ENCODE assay signal across 9 mouse cellular contexts in the genomic region with DNA sequence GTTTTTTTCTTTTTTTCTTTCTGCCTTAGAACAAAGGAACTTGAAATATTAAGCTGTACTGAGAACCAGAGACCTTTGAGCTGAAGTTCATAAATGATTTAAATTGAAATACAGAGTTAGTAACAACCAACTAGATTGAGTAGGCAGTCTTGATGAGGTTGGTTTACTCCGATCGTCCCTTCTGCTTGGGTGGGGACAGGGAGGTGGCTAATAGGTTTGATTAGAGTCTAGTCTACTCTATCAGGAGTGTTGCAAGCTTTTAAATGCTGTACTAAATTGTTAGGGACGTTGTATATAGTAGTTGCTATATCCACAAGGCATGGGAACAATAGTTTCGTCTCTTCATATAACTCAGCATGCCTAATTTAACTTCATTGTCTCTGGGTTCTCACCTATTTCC. TPM values are rescaled to one million over a fixed set of nuclear protein-coding genes. Genes with fewer than 3 reads are reported as not detected.
DNase-seq lines count a peak whose midpoint lies in the region; ATAC-seq and TF ChIP-seq lines count a peak whose summit lies in the region.
"Had no signal": no experiment of that assay in that cellular context is flagged by ENCODE, and none has a peak within 500 bp of the region (broad histone marks: within the 10 kb centered on the region; RNA-seq: fewer than 3 reads in every experiment).

No protein-coding gene starts in this region.

- no peaks in the 10 kb centered on the region; the same call in 1 of the 2 replicates for H3K9me3 ChIP-seq in forebrain, embryonic 10.5 days
- H3K9me3 ChIP-seq in forebrain, postnatal 0 days (ENCODE audit: low read length), result no peaks in the 10 kb centered on the region
- H3K9me3 ChIP-seq in lung, embryonic 16.5 days (ENCODE audit: control insufficient read depth, low read length), result no peaks in the 10 kb centered on the region
- H3K9me3 ChIP-seq in intestine, postnatal 0 days (ENCODE audit: control insufficient read depth), result no peaks in the 10 kb centered on the region
- H3K9me3 ChIP-seq in neural tube, embryonic 15.5 days (replicated peaks), result no peaks in the 10 kb centered on the region

- peaks cover 90% of the 10 kb centered on the region for H3K4me1 ChIP-seq in forebrain, embryonic 10.5 days
- peaks cover 11% of the 10 kb centered on the region; the same call in 1 of the 2 replicates for H3K4me1 ChIP-seq in forebrain, postnatal 0 days (ENCODE audit: insufficient read depth)
- peaks cover 67% of the 10 kb centered on the region for H3K4me1 ChIP-seq in lung, embryonic 16.5 days (replicated peaks; ENCODE audit: control insufficient read depth, insufficient read depth, low read length)
- peaks cover 40% of the 10 kb centered on the region for H3K4me1 ChIP-seq in intestine, postnatal 0 days (replicated peaks; ENCODE audit: control insufficient read depth, insufficient read depth, low read length)
- peaks cover 60% of the 10 kb centered on the region for H3K4me1 ChIP-seq in neural tube, embryonic 15.5 days

- peak overlapping the region; percentile 27; the same call in 1 of the 2 replicates for H3K4me3 ChIP-seq in forebrain, embryonic 10.5 days
- H3K4me3 ChIP-seq in forebrain, postnatal 0 days (ENCODE audit: low read depth, low read length), result no peak overlapping the region
- peak overlapping the region; percentile 28; the same call in 1 of the 2 replicates for H3K4me3 ChIP-seq in lung, embryonic 16.5 days (ENCODE audit: low read length)
- H3K4me3 ChIP-seq in intestine, postnatal 0 days (ENCODE audit: low read depth, low read length), result peak overlapping the region; percentile 11; the same call in 1 of the 2 replicates
- H3K4me3 ChIP-seq in neural tube, embryonic 15.5 days (replicated peaks), result no peak overlapping the region

- intact Hi-C loops in left cerebral cortex, postnatal 10 days (cut with DNase I), result no loop called here

- no peak for ATAC-seq in forebrain, postnatal 0 days
- ATAC-seq in lung, embryonic 16.5 days (ENCODE audit: low read depth), result no peak
- no peak for ATAC-seq in intestine, postnatal 0 days
- no peak for ATAC-seq in neural tube, embryonic 15.5 days (ENCODE audit: low FRiP score)

- 72% methylated on average over 4 of the region's 4 CpGs for WGBS in forebrain, embryonic 10.5 days
- WGBS in forebrain, postnatal 0 days, result 46% methylated on average over 4 of the region's 4 CpGs
- whole genome bisulfite sequencing in lung, embryonic 16.5 days, result 42% methylated on average over 4 of the region's 4 CpGs
- WGBS in intestine, postnatal 0 days, result 18% methylated on average over 4 of the region's 4 CpGs
- WGBS in neural tube, embryonic 15.5 days, result 58% methylated on average over 4 of the region's 4 CpGs

- TF ChIP-seq CTCF in forebrain, postnatal 0 days (IDR thresholded peaks at IDR 0.05; ENCODE audit: low read depth), result no peak
- TF ChIP-seq CTCF in intestine, postnatal 0 days (IDR thresholded peaks at IDR 0.05; ENCODE audit: low read depth), result no peak

- no peaks in the 10 kb centered on the region for H3K27me3 ChIP-seq in forebrain, embryonic 10.5 days (ENCODE audit: poor library complexity, severe bottlenecking)
- no peaks in the 10 kb centered on the region for H3K27me3 ChIP-seq in forebrain, postnatal 0 days (ENCODE audit: insufficient read depth, low read length)
- no peaks in the 10 kb centered on the region for H3K27me3 ChIP-seq in lung, embryonic 16.5 days (ENCODE audit: control insufficient read depth, insufficient read depth, low read depth, low read length)
- no peaks in the 10 kb centered on the region for H3K27me3 ChIP-seq in intestine, postnatal 0 days (replicated peaks; ENCODE audit: control insufficient read depth, insufficient read depth, low read length)
- H3K27me3 ChIP-seq in neural tube, embryonic 15.5 days (replicated peaks), result no peaks in the 10 kb centered on the region

- H3K36me3 ChIP-seq in forebrain, embryonic 10.5 days (replicated peaks), result peaks cover 20% of the 10 kb centered on the region
- H3K36me3 ChIP-seq in forebrain, postnatal 0 days (ENCODE audit: insufficient read depth), result no peaks in the 10 kb centered on the region
- H3K36me3 ChIP-seq in lung, embryonic 16.5 days (ENCODE audit: control insufficient read depth, insufficient read depth, low read length), result no peaks in the 10 kb centered on the region
- H3K36me3 ChIP-seq in intestine, postnatal 0 days (ENCODE audit: control insufficient read depth, insufficient read depth), result peaks cover 6% of the 10 kb centered on the region; the same call in 1 of the 2 replicates
- no peaks in the 10 kb centered on the region for H3K36me3 ChIP-seq in neural tube, embryonic 15.5 days

- no peak for DNase-seq in forebrain, embryonic 10.5 days (ENCODE audit: extremely low spot score, low spot score)
- no peak for DNase-seq in forebrain, postnatal 0 days
- no peak for DNase-seq in lung, postnatal 10 days
- DNase-seq in right cerebral cortex, adult 2 months (ENCODE audit: low spot score in 2 of 2), result no peak
- DNase-seq in left cerebral cortex, postnatal 10 days (ENCODE audit: extremely low spot score in 1 of 2, low spot score in 2 of 2), result no peak
- DNase-seq: adrenal gland, adult 8-10 months had no signal

- H3K27ac ChIP-seq in forebrain, embryonic 10.5 days, result peak overlapping the region; percentile 99
- H3K27ac ChIP-seq in forebrain, postnatal 0 days (ENCODE audit: low read depth, low read length), result no peak overlapping the region
- H3K27ac ChIP-seq in lung, embryonic 16.5 days (ENCODE audit: low read length), result peak overlapping the region; percentile 58
- peak overlapping the region; percentile 73; the same call in 1 of the 2 replicates for H3K27ac ChIP-seq in intestine, postnatal 0 days (ENCODE audit: low read depth, low read length)
- H3K27ac ChIP-seq in neural tube, embryonic 15.5 days (replicated peaks), result no peak overlapping the region

- no peak overlapping the region for H3K4me2 ChIP-seq in forebrain, postnatal 0 days (ENCODE audit: low read depth)
- peak overlapping the region; percentile 49 for H3K4me2 ChIP-seq in lung, embryonic 16.5 days (ENCODE audit: low read depth, low read length)
- H3K4me2 ChIP-seq in intestine, postnatal 0 days (replicated peaks; ENCODE audit: low read depth), result peak overlapping the region; percentile 82
- H3K4me2 ChIP-seq in neural tube, embryonic 15.5 days, result peak overlapping the region; percentile 15; the same call in 1 of the 2 replicates

- no peak overlapping the region for H3K9ac ChIP-seq in forebrain, postnatal 0 days
- H3K9ac ChIP-seq in lung, embryonic 16.5 days (ENCODE audit: low read length), result peak overlapping the region; percentile 58
- 0 out of 2 replicates have a peak overlapping the region, but pooled peaks have one; percentile 19 for H3K9ac ChIP-seq in intestine, postnatal 0 days (ENCODE audit: low read depth, low read length)
- no peak overlapping the region for H3K9ac ChIP-seq in neural tube, embryonic 15.5 days (replicated peaks)

RNA-seq across cellular contexts. Expression of a gene that starts 4.4 kb away (rescaled TPM):
- polyA plus RNA-seq in forebrain, embryonic 10.5 days (2016; fragmentation: Nextera tagmentation; extraction: Ambion mirVana), result 43.0 and 50.0 TPM in 2 replicates
- 10.1 and 14.8 TPM in 2 replicates for total RNA-seq in forebrain, postnatal 0 days (2014; rRNA removed)
- 29.7 and 33.7 TPM in 2 replicates for polyA plus RNA-seq in forebrain, postnatal 0 days (2015; fragmentation: Nextera tagmentation; extraction: Ambion mirVana)
- 53.8 and 61.5 TPM in 2 replicates for polyA plus RNA-seq in lung, embryonic 16.5 days (2015; fragmentation: Nextera tagmentation; extraction: Ambion mirVana)
- 76.9 and 79.3 TPM in 2 replicates for polyA plus RNA-seq in intestine, postnatal 0 days (2015; fragmentation: Nextera tagmentation; extraction: Ambion mirVana)
- 16.6 and 32.0 TPM in 2 replicates for polyA plus RNA-seq in neural tube, embryonic 15.5 days (2015; fragmentation: Nextera tagmentation; extraction: Ambion mirVana)
- total RNA-seq in left cerebral cortex, postnatal 10 days (2021), result 10 to 100 TPM; 25.7 to 27.3 TPM

Comparison
In these comparisons a context has a peak if more than half of its experiments do, and no peak if none do; other contexts are left out.
1. H3K27ac ChIP-seq: peak in forebrain, embryonic 10.5 days (single experiment), lung, embryonic 16.5 days (single experiment) and intestine, postnatal 0 days (single experiment); none in forebrain, postnatal 0 days (single experiment) and neural tube, embryonic 15.5 days (single experiment).
2. H3K4me3 ChIP-seq: peak in forebrain, embryonic 10.5 days (single experiment), lung, embryonic 16.5 days (single experiment) and intestine, postnatal 0 days (single experiment); none in forebrain, postnatal 0 days (single experiment) and neural tube, embryonic 15.5 days (single experiment).
3. H3K9ac ChIP-seq: peak in lung, embryonic 16.5 days (single experiment) and intestine, postnatal 0 days (single experiment); none in forebrain, postnatal 0 days (single experiment) and neural tube, embryonic 15.5 days (single experiment).